Mouse (Mus musculus) forebrain, embryonic 16.5 days (tissue): Measurements from ENCODE around the gene Mrpl40. TPM values are rescaled to one million over a fixed set of nuclear protein-coding genes. Genes with fewer than 3 reads are reported as not detected.

Experiments
- ATAC-seq: fragments of 200-750 bp; cut with Nextera tagmentation; 2 replicates; pipeline ENCODE4 v1.8.0; 2017; ENCODE audit warnings: mild to moderate bottlenecking, moderate library complexity
- H3K27ac ChIP-seq: fragments of 300-500 bp; sonication (generic); 2 replicates; pipeline ENCODE4 v1.5.1; 2014; ENCODE audit warnings: low read length, control low read depth
- H3K27me3 ChIP-seq: fragments of 300-500 bp; sonication (generic); replicated peaks from 2 replicates; pipeline ENCODE4 v1.6.1; 2014; ENCODE audit warnings: low read length; ENCODE audit not compliant: control insufficient read depth, insufficient read depth
- H3K36me3 ChIP-seq: fragments of 300-500 bp; sonication (generic); 2 replicates; pipeline ENCODE4 v1.6.1; 2014; ENCODE audit not compliant: control insufficient read depth, insufficient read depth
- H3K4me1 ChIP-seq: fragments of 300-500 bp; sonication (generic); replicated peaks from 2 replicates; pipeline ENCODE4 v1.6.1; 2014; ENCODE audit warnings: low read length; ENCODE audit not compliant: control insufficient read depth, insufficient read depth
- H3K4me2 ChIP-seq: fragments of 300-500 bp; sonication (generic); 2 replicates; pipeline ENCODE4 v1.6.1; 2014; ENCODE audit warnings: mild to moderate bottlenecking, low read length, control low read depth
- H3K4me3 ChIP-seq: fragments of 300-500 bp; sonication (generic); replicated peaks from 2 replicates; pipeline ENCODE4 v1.5.1; 2014; ENCODE audit warnings: mild to moderate bottlenecking, low read length, control low read depth
- H3K9ac ChIP-seq: fragments of 300-500 bp; sonication (generic); replicated peaks from 2 replicates; pipeline ENCODE4 v1.6.1; 2014; ENCODE audit warnings: low read depth, low read length, control low read depth
- H3K9me3 ChIP-seq: fragments of 300-500 bp; sonication (generic); 2 replicates; pipeline ENCODE4 v1.6.1; 2016; ENCODE audit warnings: low read length; ENCODE audit not compliant: control insufficient read depth
- WGBS: fragments of 180-500 bp; shearing (Covaris S2); extraction: QIAGEN DNeasy Blood & Tissue Kit; methylation state at CpG from one replicate; pipeline ENCODE4 v1.1.7; 2014; 5-methylcytosine and 5-hydroxymethylcytosine counted together
- polyA plus RNA-seq: library from polyadenylated mRNA; unstranded; fragments of >200 nt; fragmentation: Nextera tagmentation; extraction: Ambion mirVana; gene quantifications from 2 replicates; pipeline ENCODE4 v1.2.1, GENCODE M21; 2015

The Mrpl40 gene
- polyA plus RNA-seq, 1 experiment from 2014 or later = 71.3 TPM

- Histone ChIP-seq H3K4me3 (peak overlapping the region; percentile 63), H3K9ac (no peak overlapping the region; the same call in 1 of the 2 replicates), H3K4me1 (no peaks in the 10 kb centered on the region), H3K27me3 (no peaks in the 10 kb centered on the region), H3K36me3 (peaks cover 20% of the 10 kb centered on the region), H3K4me2 (peak overlapping the region; percentile 53), H3K27ac (no peak overlapping the region), H3K9me3 (no peaks in the 10 kb centered on the region)
- peak; percentile 36 for ATAC-seq
- 28% methylated on average over 3 of the region's 3 CpGs for WGBS
Observed at GRCm38 (mm10) chr16:18836073-18836467, 40.6 kb downstream of the Mrpl40 start.

GRCm38 (mm10) chr16:18833486-18833885 lies 43.2 kb downstream of the Mrpl40 start:
- H3K9me3 ChIP-seq = no peaks in the 10 kb centered on the region
- 64% methylated on average over 2 of the region's 2 CpGs for WGBS
- H3K27me3 ChIP-seq = no peaks in the 10 kb centered on the region
- no peak for ATAC-seq
- no peak overlapping the region for H3K4me3 ChIP-seq
- no peak overlapping the region for H3K27ac ChIP-seq
- peaks cover 30% of the 10 kb centered on the region for H3K36me3 ChIP-seq
- H3K4me2 ChIP-seq = no peak overlapping the region
- no peaks in the 10 kb centered on the region for H3K4me1 ChIP-seq
- no peak overlapping the region for H3K9ac ChIP-seq

DNA sequence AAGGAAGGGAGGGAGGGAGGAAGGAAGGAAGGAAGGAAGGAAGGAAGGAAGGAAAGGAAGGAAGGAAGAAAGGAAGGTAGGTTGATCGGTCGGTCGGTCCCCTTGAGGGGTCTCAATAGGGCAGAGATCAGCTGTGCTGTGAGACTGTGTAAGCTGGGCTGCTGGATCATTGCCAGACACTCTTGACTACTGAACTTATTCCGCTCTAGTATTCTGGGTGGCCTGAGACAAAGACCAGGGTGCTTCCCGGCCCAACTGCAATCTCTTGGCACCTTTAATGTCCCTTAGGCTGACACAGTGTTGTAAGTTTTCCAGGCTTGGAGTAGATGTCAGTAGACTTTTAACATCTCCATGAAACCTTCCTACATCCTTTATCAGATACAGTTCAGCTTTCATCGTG lies 47.6 kb downstream of the Mrpl40 start:
- no peak for ATAC-seq
- no peak overlapping the region for H3K27ac ChIP-seq
- WGBS = 90% methylated on average over 6 of the region's 6 CpGs
- no peak overlapping the region for H3K4me3 ChIP-seq
- peaks cover 44% of the 10 kb centered on the region for H3K36me3 ChIP-seq
- no peak overlapping the region for H3K4me2 ChIP-seq
- no peak overlapping the region for H3K9ac ChIP-seq
- no peaks in the 10 kb centered on the region for H3K27me3 ChIP-seq
- no peaks in the 10 kb centered on the region for H3K9me3 ChIP-seq
- no peaks in the 10 kb centered on the region for H3K4me1 ChIP-seq

DNA sequence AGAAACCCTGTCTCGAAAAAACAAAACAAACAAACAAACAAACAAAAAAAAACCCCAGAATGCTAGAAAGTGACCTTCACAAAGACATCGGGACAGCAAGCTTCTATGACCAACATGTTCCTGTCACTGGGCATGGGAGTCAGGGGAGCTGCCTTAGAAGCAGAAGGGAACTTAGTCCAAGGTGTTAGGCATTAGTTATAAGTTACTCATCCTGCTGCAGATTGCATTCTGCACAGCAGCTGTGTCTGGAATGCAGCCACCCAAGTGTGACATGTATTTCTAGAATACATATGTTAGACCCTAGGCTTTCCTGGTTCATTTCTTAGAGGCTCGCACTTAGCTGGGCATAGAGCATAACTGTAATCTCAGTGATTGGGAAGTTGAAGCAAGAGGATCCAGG lies 48.0 kb downstream of the Mrpl40 start:
- Histone ChIP-seq H3K27me3 (no peaks in the 10 kb centered on the region), H3K27ac (no peak overlapping the region), H3K9ac (no peak overlapping the region), H3K36me3 (peaks cover 43% of the 10 kb centered on the region), H3K4me2 (no peak overlapping the region), H3K9me3 (no peaks in the 10 kb centered on the region), H3K4me1 (no peaks in the 10 kb centered on the region), H3K4me3 (no peak overlapping the region)
- WGBS = 94% methylated on average over 3 of the region's 3 CpGs
- ATAC-seq = no peak

- Histone ChIP-seq H3K9ac (no peak overlapping the region), H3K9me3 (no peaks in the 10 kb centered on the region), H3K4me1 (no peaks in the 10 kb centered on the region), H3K27me3 (no peaks in the 10 kb centered on the region), H3K36me3 (peaks cover 64% of the 10 kb centered on the region), H3K27ac (no peak overlapping the region), H3K4me2 (no peak overlapping the region), H3K4me3 (no peak overlapping the region)
- WGBS = 65% methylated on average over 4 of the region's 4 CpGs
- ATAC-seq = no peak
Observed at GRCm38 (mm10) chr16:18822925-18823324, 53.7 kb downstream of the Mrpl40 start.

DNA sequence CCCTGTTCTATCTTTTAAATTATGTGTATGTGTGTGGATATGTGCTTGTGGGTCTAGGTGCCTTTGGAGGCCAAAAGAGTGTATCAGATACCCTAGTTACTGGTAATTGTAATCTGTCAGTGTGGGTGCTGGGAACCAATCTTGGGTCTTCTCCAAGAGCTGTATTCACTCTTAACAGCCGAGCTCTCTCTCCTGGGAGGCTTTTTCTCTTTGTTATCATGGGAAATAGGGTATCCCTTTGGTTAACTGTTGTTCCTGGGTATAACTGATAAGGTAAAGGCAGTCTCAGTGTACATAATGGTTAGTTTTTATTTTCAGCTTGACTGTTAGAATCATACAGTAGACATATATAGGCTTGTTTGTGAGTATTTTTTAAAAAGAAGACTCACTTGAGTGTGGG lies 54.3 kb downstream of the Mrpl40 start:
- Histone ChIP-seq H3K4me3 (no peak overlapping the region), H3K4me1 (no peaks in the 10 kb centered on the region), H3K9ac (no peak overlapping the region), H3K9me3 (no peaks in the 10 kb centered on the region), H3K27me3 (no peaks in the 10 kb centered on the region), H3K27ac (no peak overlapping the region), H3K4me2 (no peak overlapping the region), H3K36me3 (peaks cover 59% of the 10 kb centered on the region)
- 84% methylated on average over 1 of the region's 1 CpGs for WGBS
- no peak for ATAC-seq

Other genes with a start within 250 kb of the Mrpl40 start
- 216 and 228 TPM in 2 replicates for gene Sept5, start 246.9 kb downstream of the Mrpl40 start, polyA plus RNA-seq
- 90.7 and 106 TPM in 2 replicates for gene Cldn5, start 100.0 kb downstream of the Mrpl40 start, polyA plus RNA-seq
- gene Ufd1, start 65.1 kb downstream of the Mrpl40 start, polyA plus RNA-seq = 115 and 130 TPM in 2 replicates
- 21.1 and 23.7 TPM in 2 replicates for gene Cdc45, start 64.9 kb downstream of the Mrpl40 start, polyA plus RNA-seq
- 27.8 and 32.5 TPM in 2 replicates for gene 2510002D24Rik, start 40.3 kb downstream of the Mrpl40 start, polyA plus RNA-seq
- not detected in 2 replicates for gene Gm28539, start 40.3 kb downstream of the Mrpl40 start, polyA plus RNA-seq
- gene Hira, start 175 bp upstream of the Mrpl40 start, polyA plus RNA-seq = 20.2 and 23.1 TPM in 2 replicates